In genomic region chr8:70447639-70448420, GRCm38 (mm10) we compare ENCODE assay signal across 8 mouse cellular contexts. TPM values are rescaled to one million over a fixed set of nuclear protein-coding genes. Genes with fewer than 3 reads are reported as not detected.
DNase-seq lines count a peak whose midpoint lies in the region; ATAC-seq lines count a peak whose summit lies in the region.

No protein-coding gene starts in this region.

- no peak overlapping the region for H3K4me3 ChIP-seq in midbrain, embryonic 16.5 days (ENCODE audit: low read depth, low read length)
- H3K4me3 ChIP-seq in midbrain, embryonic 11.5 days (ENCODE audit: low read depth, low read length) = no peak overlapping the region
- no peak overlapping the region for H3K4me3 ChIP-seq in limb, embryonic 11.5 days (ENCODE audit: low read depth, low read length)

- peak; percentile 95 for DNase-seq in heart, adult 11 months
- no peak for DNase-seq in heart, postnatal 36 days
- no peak for DNase-seq in midbrain, embryonic 11.5 days (ENCODE audit: low spot score, missing footprints)
- DNase-seq in gastrocnemius, adult 8-10 months (ENCODE audit: low spot score in 2 of 2) = peak; percentile 59 to 64
- DNase-seq in limb, embryonic 11.5 days (ENCODE audit: low spot score) = no peak
- no peak for DNase-seq in spleen, postnatal 36 days (ENCODE audit: low spot score in 2 of 2)
- no peak for DNase-seq in embryo, embryonic 10 days (ENCODE audit: low spot score)

- H3K9me3 ChIP-seq in midbrain, embryonic 16.5 days (replicated peaks; ENCODE audit: control insufficient read depth, low read length, poor library complexity, severe bottlenecking) = no peaks in the 10 kb centered on the region
- no peaks in the 10 kb centered on the region for H3K9me3 ChIP-seq in midbrain, embryonic 11.5 days (ENCODE audit: control insufficient read depth, low read length)
- no peaks in the 10 kb centered on the region for H3K9me3 ChIP-seq in limb, embryonic 11.5 days (ENCODE audit: control insufficient read depth, low read length)

- no peak overlapping the region for H3K4me2 ChIP-seq in midbrain, embryonic 16.5 days (ENCODE audit: low read length)
- H3K4me2 ChIP-seq in midbrain, embryonic 11.5 days = no peak overlapping the region
- no peak overlapping the region for H3K4me2 ChIP-seq in limb, embryonic 11.5 days (ENCODE audit: low read depth, severe bottlenecking)

- intact Hi-C loops in heart, postnatal 36 days (cut with DNase I) = no loop called here

- ATAC-seq in midbrain, embryonic 16.5 days = peak; percentile 75
- no peak for ATAC-seq in midbrain, embryonic 11.5 days (ENCODE audit: low FRiP score)
- ATAC-seq in limb, embryonic 11.5 days (ENCODE audit: insufficient number of reproducible peaks, low FRiP score, low TSS enrichment, low read depth) = no peak

- H3K27ac ChIP-seq in midbrain, embryonic 16.5 days (ENCODE audit: low read length) = no peak overlapping the region
- no peak overlapping the region for H3K27ac ChIP-seq in midbrain, embryonic 11.5 days (ENCODE audit: low read depth, low read length)
- 0 out of 2 replicates have a peak overlapping the region, but pooled peaks have one; percentile 14 for H3K27ac ChIP-seq in limb, embryonic 11.5 days (replicated peaks; ENCODE audit: low read depth, low read length)

- H3K36me3 ChIP-seq in midbrain, embryonic 16.5 days (ENCODE audit: control insufficient read depth, insufficient read depth, low read length) = peaks cover 17% of the 10 kb centered on the region; the same call in 1 of the 2 replicates
- H3K36me3 ChIP-seq in midbrain, embryonic 11.5 days (ENCODE audit: control insufficient read depth, insufficient read depth, low read length) = peaks cover 3% of the 10 kb centered on the region
- H3K36me3 ChIP-seq in limb, embryonic 11.5 days (ENCODE audit: control insufficient read depth, insufficient read depth, low read length) = no peaks in the 10 kb centered on the region; the same call in 1 of the 2 replicates

- 70% methylated on average over 19 of the region's 19 CpGs for WGBS in midbrain, embryonic 16.5 days
- 77% methylated on average over 19 of the region's 19 CpGs for WGBS in midbrain, embryonic 11.5 days
- 78% methylated on average over 19 of the region's 19 CpGs for WGBS in limb, embryonic 11.5 days

- H3K9ac ChIP-seq in midbrain, embryonic 16.5 days (ENCODE audit: low read depth, low read length) = no peak overlapping the region
- H3K9ac ChIP-seq in midbrain, embryonic 11.5 days (ENCODE audit: low read length) = no peak overlapping the region
- 0 out of 2 replicates have a peak overlapping the region, but pooled peaks have one; percentile 27 for H3K9ac ChIP-seq in limb, embryonic 11.5 days (ENCODE audit: low read length)

- H3K4me1 ChIP-seq in midbrain, embryonic 16.5 days (ENCODE audit: control insufficient read depth, insufficient read depth, low read length) = no peaks in the 10 kb centered on the region
- no peaks in the 10 kb centered on the region for H3K4me1 ChIP-seq in midbrain, embryonic 11.5 days (ENCODE audit: control insufficient read depth, insufficient read depth, low read length)
- peaks cover 18% of the 10 kb centered on the region for H3K4me1 ChIP-seq in limb, embryonic 11.5 days (ENCODE audit: control insufficient read depth, insufficient read depth, low read length)

- no peaks in the 10 kb centered on the region for H3K27me3 ChIP-seq in midbrain, embryonic 16.5 days (ENCODE audit: control insufficient read depth, insufficient read depth, low read depth, low read length)
- no peaks in the 10 kb centered on the region; the same call in 1 of the 2 replicates for H3K27me3 ChIP-seq in midbrain, embryonic 11.5 days (ENCODE audit: control insufficient read depth, insufficient read depth, low read length)
- H3K27me3 ChIP-seq in limb, embryonic 11.5 days (ENCODE audit: control insufficient read depth, insufficient read depth, low read length) = peaks cover 3% of the 10 kb centered on the region; the same call in 1 of the 2 replicates

RNA-seq across cellular contexts. Expression of gene Crtc1, which starts 8.5 kb away (rescaled TPM):
- total RNA-seq in heart, postnatal 36 days (2021) = 1 to 10 TPM; 8.2 to 9.8 TPM
- 53.4 and 56.3 TPM in 2 replicates for polyA plus RNA-seq in midbrain, embryonic 16.5 days (2015; fragmentation: Nextera tagmentation; extraction: Ambion mirVana)
- 11.8 and 12.9 TPM in 2 replicates for polyA plus RNA-seq in midbrain, embryonic 11.5 days (2014; fragmentation: Nextera tagmentation; extraction: Ambion mirVana)
- 10 to 100 TPM in 1 of 4 experiments, 1 to 10 TPM in 3; 7.1 to 15.3 (median 7.6) TPM for total RNA-seq in gastrocnemius, adult 8-10 months (2022)
- polyA plus RNA-seq in limb, embryonic 11.5 days (2014; fragmentation: Nextera tagmentation; extraction: Ambion mirVana) = 16.6 and 19.8 TPM in 2 replicates

RNA-seq across cellular contexts. Expression of gene Klhl26, which starts 28.9 kb away (rescaled TPM):
- total RNA-seq in heart, postnatal 36 days (2021) = 1 to 10 TPM; 8.1 to 9.4 TPM
- polyA plus RNA-seq in midbrain, embryonic 16.5 days (2015; fragmentation: Nextera tagmentation; extraction: Ambion mirVana) = 31.0 and 32.4 TPM in 2 replicates
- polyA plus RNA-seq in midbrain, embryonic 11.5 days (2014; fragmentation: Nextera tagmentation; extraction: Ambion mirVana) = 12.6 and 13.1 TPM in 2 replicates
- total RNA-seq in gastrocnemius, adult 8-10 months (2022) = 1 to 10 TPM; 6.6 to 9.7 (median 7.5) TPM
- 18.9 and 21.7 TPM in 2 replicates for polyA plus RNA-seq in limb, embryonic 11.5 days (2014; fragmentation: Nextera tagmentation; extraction: Ambion mirVana)

RNA-seq across cellular contexts. Expression of gene Tmem59l, which starts 39.3 kb away (rescaled TPM):
- not detected for total RNA-seq in heart, postnatal 36 days (2021)
- 121 and 151 TPM in 2 replicates for polyA plus RNA-seq in midbrain, embryonic 16.5 days (2015; fragmentation: Nextera tagmentation; extraction: Ambion mirVana)
- polyA plus RNA-seq in midbrain, embryonic 11.5 days (2014; fragmentation: Nextera tagmentation; extraction: Ambion mirVana) = 12.3 TPM in 2 replicates
- not detected for total RNA-seq in gastrocnemius, adult 8-10 months (2022)
- polyA plus RNA-seq in limb, embryonic 11.5 days (2014; fragmentation: Nextera tagmentation; extraction: Ambion mirVana) = 20.0 and 20.8 TPM in 2 replicates

RNA-seq across cellular contexts. Expression of gene Crlf1, which starts 45.1 kb away (rescaled TPM):
- total RNA-seq in heart, postnatal 36 days (2021) = under 1 TPM; 0.39 to 0.62 TPM
- polyA plus RNA-seq in midbrain, embryonic 16.5 days (2015; fragmentation: Nextera tagmentation; extraction: Ambion mirVana) = 3.6 and 6.3 TPM in 2 replicates
- 0.23 and 0.90 TPM in 2 replicates for polyA plus RNA-seq in midbrain, embryonic 11.5 days (2014; fragmentation: Nextera tagmentation; extraction: Ambion mirVana)
- 1 to 10 TPM; 1.1 to 2.5 (median 2.3) TPM for total RNA-seq in gastrocnemius, adult 8-10 months (2022)
- polyA plus RNA-seq in limb, embryonic 11.5 days (2014; fragmentation: Nextera tagmentation; extraction: Ambion mirVana) = 85.8 and 102 TPM in 2 replicates

RNA-seq across cellular contexts. Expression of gene Rex1bd, which starts 58.7 kb away (rescaled TPM):
- total RNA-seq in heart, postnatal 36 days (2021) = 100 to 1,000 TPM; 109 to 113 TPM
- polyA plus RNA-seq in midbrain, embryonic 16.5 days (2015; fragmentation: Nextera tagmentation; extraction: Ambion mirVana) = 163 and 185 TPM in 2 replicates
- polyA plus RNA-seq in midbrain, embryonic 11.5 days (2014; fragmentation: Nextera tagmentation; extraction: Ambion mirVana) = 126 and 129 TPM in 2 replicates
- 100 to 1,000 TPM; 175 to 196 (median 181) TPM for total RNA-seq in gastrocnemius, adult 8-10 months (2022)
- 126 and 138 TPM in 2 replicates for polyA plus RNA-seq in limb, embryonic 11.5 days (2014; fragmentation: Nextera tagmentation; extraction: Ambion mirVana)

Comparison
In these comparisons a context has a peak if more than half of its experiments do, and no peak if none do; other contexts are left out.
1. DNase-seq: peak in heart, adult 11 months (single experiment) and gastrocnemius, adult 8-10 months (2 of 2); none in heart, postnatal 36 days (0 of 2), midbrain, embryonic 11.5 days (single experiment), limb, embryonic 11.5 days (single experiment), spleen, postnatal 36 days (0 of 2) and embryo, embryonic 10 days (single experiment).